Mouse (Mus musculus): ENCODE data around the gene Gm19345. TPM values are rescaled to one million over a fixed set of nuclear protein-coding genes. Genes with fewer than 3 reads are reported as not detected.

The Gm19345 gene
- polyA plus RNA-seq, 1 experiment from 2014 or later: 1.7 TPM

- H3K36me3 ChIP-seq: no peaks in the 10 kb centered on the region
- no peak within 1 kb of the TSS for H3K9ac ChIP-seq
- no peaks in the 10 kb centered on the region for H3K4me1 ChIP-seq
- H3K4me2 ChIP-seq (replicated peaks): no peak within 1 kb of the TSS
- H3K27me3 ChIP-seq (replicated peaks): no peaks in the 10 kb centered on the region
- ATAC-seq (ENCODE audit: low FRiP score, low read depth): no peak
- no peaks in the 10 kb centered on the region for H3K9me3 ChIP-seq
- no peak within 1 kb of the TSS for H3K27ac ChIP-seq
- no peak within 1 kb of the TSS for H3K4me3 ChIP-seq
- WGBS: 70% methylated on average over 7 of the region's 7 CpGs
These were observed 36.0 kb downstream of the Gm19345 start, which contains the start of gene Ceacam19 for GRCm38 (mm10) chr7:19887849-19888248. TSS of gene Ceacam19 (minus strand) at chr7:19887965.

- Histone ChIP-seq H3K4me3 (no peak overlapping the region), H3K9me3 (no peaks in the 10 kb centered on the region), H3K27me3 (replicated peaks) (no peaks in the 10 kb centered on the region), H3K4me2 (replicated peaks) (no peak overlapping the region), H3K9ac (no peak overlapping the region), H3K36me3 (no peaks in the 10 kb centered on the region), H3K4me1 (no peaks in the 10 kb centered on the region), H3K27ac (no peak overlapping the region)
- no peak for ATAC-seq (ENCODE audit: low FRiP score, low read depth)
- 48% methylated on average over 8 of the region's 8 CpGs for WGBS
These were observed 38.1 kb downstream of the Gm19345 start for GRCm38 (mm10) chr7:19889881-19890280.

Other genes with a start within 250 kb of the Gm19345 start
- 70.1 and 79.0 TPM in 2 replicates for gene Clasrp, start 247.5 kb upstream of the Gm19345 start, polyA plus RNA-seq (2016; fragmentation: Nextera tagmentation; extraction: Ambion mirVana)
- 4.9 and 5.8 TPM in 2 replicates for gene Relb, start 222.6 kb upstream of the Gm19345 start, polyA plus RNA-seq (2016; fragmentation: Nextera tagmentation; extraction: Ambion mirVana)
- 104 and 112 TPM in 2 replicates for gene Clptm1, start 187.0 kb upstream of the Gm19345 start, polyA plus RNA-seq (2016; fragmentation: Nextera tagmentation; extraction: Ambion mirVana)
- gene Apoc2, start 174.1 kb upstream of the Gm19345 start, polyA plus RNA-seq (2016; fragmentation: Nextera tagmentation; extraction: Ambion mirVana): 1.0 and 1.7 TPM in 2 replicates
- not detected in 2 replicates for gene Gm44805, start 170.6 kb upstream of the Gm19345 start, polyA plus RNA-seq (2016; fragmentation: Nextera tagmentation; extraction: Ambion mirVana)
- gene Apoc4, start 170.5 kb upstream of the Gm19345 start, polyA plus RNA-seq (2016; fragmentation: Nextera tagmentation; extraction: Ambion mirVana): not detected in 2 replicates
- 4.9 and 7.2 TPM in 2 replicates for gene Apoc1, start 159.3 kb upstream of the Gm19345 start, polyA plus RNA-seq (2016; fragmentation: Nextera tagmentation; extraction: Ambion mirVana)
- 204 and 207 TPM in 2 replicates for gene Apoe, start 152.8 kb upstream of the Gm19345 start, polyA plus RNA-seq (2016; fragmentation: Nextera tagmentation; extraction: Ambion mirVana)
- gene Tomm40, start 136.6 kb upstream of the Gm19345 start, polyA plus RNA-seq (2016; fragmentation: Nextera tagmentation; extraction: Ambion mirVana): 159 and 165 TPM in 2 replicates
- 63.5 and 64.4 TPM in 2 replicates for gene Nectin2, start 101.5 kb upstream of the Gm19345 start, polyA plus RNA-seq (2016; fragmentation: Nextera tagmentation; extraction: Ambion mirVana)
- 15.1 and 15.4 TPM in 2 replicates for gene Bcam, start 81.0 kb upstream of the Gm19345 start, polyA plus RNA-seq (2016; fragmentation: Nextera tagmentation; extraction: Ambion mirVana)
- 0.73 and 0.87 TPM in 2 replicates for gene Cblc, start 55.2 kb upstream of the Gm19345 start, polyA plus RNA-seq (2016; fragmentation: Nextera tagmentation; extraction: Ambion mirVana)
- gene Bcl3, start 29.2 kb upstream of the Gm19345 start, polyA plus RNA-seq (2016; fragmentation: Nextera tagmentation; extraction: Ambion mirVana): 1.0 and 2.1 TPM in 2 replicates
- gene Ceacam16, start 9.3 kb downstream of the Gm19345 start, polyA plus RNA-seq (2016; fragmentation: Nextera tagmentation; extraction: Ambion mirVana): not detected in 2 replicates
- not detected in 2 replicates for gene Ceacam19, start 36.0 kb downstream of the Gm19345 start, polyA plus RNA-seq (2016; fragmentation: Nextera tagmentation; extraction: Ambion mirVana)
- gene Pvr, start 69.2 kb downstream of the Gm19345 start, polyA plus RNA-seq (2016; fragmentation: Nextera tagmentation; extraction: Ambion mirVana): 5.9 and 6.8 TPM in 2 replicates
- gene Igsf23, start 98.8 kb downstream of the Gm19345 start, polyA plus RNA-seq (2016; fragmentation: Nextera tagmentation; extraction: Ambion mirVana): 0.14 TPM in 1 of 2 replicates, not detected in the other
- gene Ceacam20, start 113.4 kb downstream of the Gm19345 start, polyA plus RNA-seq (2016; fragmentation: Nextera tagmentation; extraction: Ambion mirVana): not detected in 2 replicates
- not detected in 2 replicates for gene Nlrp9b, start 139.5 kb downstream of the Gm19345 start, polyA plus RNA-seq (2016; fragmentation: Nextera tagmentation; extraction: Ambion mirVana)
- not detected in 2 replicates for gene Vmn1r91, start 247.7 kb downstream of the Gm19345 start, polyA plus RNA-seq (2016; fragmentation: Nextera tagmentation; extraction: Ambion mirVana)